Mouse (Mus musculus) forelimb bud, embryonic 11.5 days (tissue): Measurements from ENCODE around the gene Tinf2.

Source experiments
- DNase-seq: peaks from one replicate; pipeline ENCODE4 v3.0.0-alpha.2; 2012; ENCODE audit warnings: low read depth, low spot score

Tinf2 gene

GRCm38 (mm10) chr14:55681160-55682117 lies at the start of gene Tinf2:
Gene Tinf2, minus strand, starts transcription at chr14:55681820.
- peak; percentile 99 for DNase-seq

GRCm38 (mm10) chr14:55730531-55731032 lies 49.0 kb upstream of the Tinf2 start:
- DNase-seq = no peak

- DNase-seq = no peak
Measured at GRCm38 (mm10) chr14:55730116-55730515, 48.5 kb upstream of the Tinf2 start.

- DNase-seq = no peak
Measured at GRCm38 (mm10) chr14:55727889-55728685, 46.5 kb upstream of the Tinf2 start.

- DNase-seq = no peak
Measured at GRCm38 (mm10) chr14:55726261-55726660, 44.6 kb upstream of the Tinf2 start.

GRCm38 (mm10) chr14:55724411-55724871 lies 42.8 kb upstream of the Tinf2 start:
- no peak for DNase-seq

- DNase-seq = no peak
Measured at GRCm38 (mm10) chr14:55723433-55723832, 41.8 kb upstream of the Tinf2 start.

GRCm38 (mm10) chr14:55722438-55722945 lies 40.9 kb upstream of the Tinf2 start:
- no peak for DNase-seq

- DNase-seq = peak; percentile 92
Measured at GRCm38 (mm10) chr14:55721700-55722437, 40.2 kb upstream of the Tinf2 start, which contains the start of gene Rabggta. Gene Rabggta, minus strand, starts transcription at chr14:55722263.

GRCm38 (mm10) chr14:55721076-55721475 lies 39.5 kb upstream of the Tinf2 start:
- DNase-seq = no peak

GRCm38 (mm10) chr14:55720666-55721065 lies 39.0 kb upstream of the Tinf2 start:
- DNase-seq = no peak

- no peak for DNase-seq
Measured at GRCm38 (mm10) chr14:55719737-55720136, 38.1 kb upstream of the Tinf2 start.

- DNase-seq = no peak
Measured at GRCm38 (mm10) chr14:55716884-55717283, 35.3 kb upstream of the Tinf2 start.

- no peak for DNase-seq
Measured at GRCm38 (mm10) chr14:55716271-55716670, 34.7 kb upstream of the Tinf2 start.

- DNase-seq = no peak
Measured at GRCm38 (mm10) chr14:55714893-55715292, 33.3 kb upstream of the Tinf2 start.

GRCm38 (mm10) chr14:55713729-55714122 lies 32.1 kb upstream of the Tinf2 start, which contains the start of gene Tgm1:
Gene Tgm1, minus strand, starts transcription at chr14:55713926.
- DNase-seq = no peak

- DNase-seq = peak; percentile 12
Measured at GRCm38 (mm10) chr14:55713007-55713728, 31.5 kb upstream of the Tinf2 start.

- DNase-seq = no peak
Measured at GRCm38 (mm10) chr14:55711786-55712185, 30.2 kb upstream of the Tinf2 start.

GRCm38 (mm10) chr14:55709509-55709908 lies 27.9 kb upstream of the Tinf2 start:
- DNase-seq = no peak

GRCm38 (mm10) chr14:55707397-55707796 lies 25.8 kb upstream of the Tinf2 start:
- DNase-seq = no peak
